Mouse (Mus musculus) frontal cortex, postnatal 14 days (tissue): ENCODE results near the gene Garnl3.

Source experiments
- DNase-seq, 2 experiments: peaks; one replicate each; pipeline ENCODE4 v3.0.0; 2022; ENCODE audit warnings: low spot score in 2 of 2

Gene Garnl3

GRCm38 (mm10) chr2:33089356-33090032 is 42.0 kb downstream of the Garnl3 start:
- DNase-seq = no peak

- no peak for DNase-seq
These were observed 44.6 kb downstream of the Garnl3 start for GRCm38 (mm10) chr2:33086671-33087363.

GRCm38 (mm10) chr2:33086016-33086596 is 45.3 kb downstream of the Garnl3 start:
- DNase-seq = no peak

GRCm38 (mm10) chr2:33084221-33084620 is 47.2 kb downstream of the Garnl3 start:
- DNase-seq = no peak

- no peak for DNase-seq
These were observed 51.3 kb downstream of the Garnl3 start for GRCm38 (mm10) chr2:33080166-33080565.

GRCm38 (mm10) chr2:33077252-33077651 is 54.2 kb downstream of the Garnl3 start:
- DNase-seq = no peak

GRCm38 (mm10) chr2:33074931-33075330 is 56.5 kb downstream of the Garnl3 start:
- no peak for DNase-seq

GRCm38 (mm10) chr2:33074188-33074587 is 57.3 kb downstream of the Garnl3 start:
- no peak for DNase-seq

GRCm38 (mm10) chr2:33072333-33072732 is 59.1 kb downstream of the Garnl3 start:
- no peak for DNase-seq

- no peak for DNase-seq
These were observed 65.8 kb downstream of the Garnl3 start for GRCm38 (mm10) chr2:33065610-33066009.

- DNase-seq = no peak
These were observed 68.7 kb downstream of the Garnl3 start for GRCm38 (mm10) chr2:33062744-33063143.

GRCm38 (mm10) chr2:33058926-33059325 is 72.5 kb downstream of the Garnl3 start:
- DNase-seq = no peak

- DNase-seq = no peak
These were observed 73.9 kb downstream of the Garnl3 start for GRCm38 (mm10) chr2:33057514-33057913.

- DNase-seq = no peak
These were observed 77.5 kb downstream of the Garnl3 start for GRCm38 (mm10) chr2:33053966-33054365.

GRCm38 (mm10) chr2:33047360-33047759 is 84.1 kb downstream of the Garnl3 start:
- no peak for DNase-seq

GRCm38 (mm10) chr2:33046919-33047318 is 84.5 kb downstream of the Garnl3 start:
- no peak for DNase-seq

- no peak for DNase-seq
These were observed 85.6 kb downstream of the Garnl3 start for GRCm38 (mm10) chr2:33045899-33046298.

- DNase-seq = no peak
These were observed 88.7 kb downstream of the Garnl3 start for GRCm38 (mm10) chr2:33042781-33043180.

- no peak for DNase-seq
These were observed 89.9 kb downstream of the Garnl3 start for GRCm38 (mm10) chr2:33041571-33041970.

- DNase-seq = peak; percentile 62 to 74
These were observed 94.0 kb downstream of the Garnl3 start for GRCm38 (mm10) chr2:33037429-33037828.

- DNase-seq = no peak
These were observed 96.2 kb downstream of the Garnl3 start for GRCm38 (mm10) chr2:33035297-33035696.

GRCm38 (mm10) chr2:33033281-33033680 is 98.2 kb downstream of the Garnl3 start:
- DNase-seq = peak; percentile 66 to 70
